Mouse (Mus musculus) CH12.LX (cell line): ENCODE results near the gene Rnf141.

Experiments
- CTCF ChIP-seq, 2 experiments: IDR thresholded peaks in 1 of 2; conservative IDR thresholded peaks in 1 of 2; 2 replicates each; pipeline ENCODE4 v1.5.1; 2011 to 2012; ENCODE audit warnings: low read depth in 2 of 2, low read length in 2 of 2, improper control_type of control experiment in 1 of 2, inconsistent platforms in 1 of 2, mild to moderate bottlenecking in 1 of 2, moderate library complexity in 1 of 2
- EP300 ChIP-seq: IDR thresholded peaks from 2 replicates; pipeline ENCODE4 v1.6.1; 2011; ENCODE audit warnings: low read length, improper control_type of control experiment
- JUN ChIP-seq: IDR thresholded peaks from 2 replicates; pipeline ENCODE4 v1.6.1; 2011; ENCODE audit warnings: low read depth, mild to moderate bottlenecking, low read length, improper control_type of control experiment, moderate library complexity; ENCODE audit not compliant: insufficient read depth
- JUND ChIP-seq: conservative IDR thresholded peaks from 2 replicates; pipeline ENCODE4 v1.6.1; 2011; ENCODE audit warnings: low read depth, low read length, improper control_type of control experiment
- POLR2A ChIP-seq: IDR thresholded peaks from 2 replicates; pipeline ENCODE4 v1.6.1; 2011; ENCODE audit warnings: low read depth, mild to moderate bottlenecking, improper control_type of control experiment, low read length
- USF1 ChIP-seq: IDR thresholded peaks from 2 replicates; pipeline ENCODE4 v1.6.1; 2014; ENCODE audit warnings: low read depth, mild to moderate bottlenecking, inconsistent platforms, low read length, improper control_type of control experiment
- USF2 ChIP-seq: conservative IDR thresholded peaks from 2 replicates; pipeline ENCODE4 v1.6.1; 2011; ENCODE audit warnings: low read depth, low read length, improper control_type of control experiment

DNA sequence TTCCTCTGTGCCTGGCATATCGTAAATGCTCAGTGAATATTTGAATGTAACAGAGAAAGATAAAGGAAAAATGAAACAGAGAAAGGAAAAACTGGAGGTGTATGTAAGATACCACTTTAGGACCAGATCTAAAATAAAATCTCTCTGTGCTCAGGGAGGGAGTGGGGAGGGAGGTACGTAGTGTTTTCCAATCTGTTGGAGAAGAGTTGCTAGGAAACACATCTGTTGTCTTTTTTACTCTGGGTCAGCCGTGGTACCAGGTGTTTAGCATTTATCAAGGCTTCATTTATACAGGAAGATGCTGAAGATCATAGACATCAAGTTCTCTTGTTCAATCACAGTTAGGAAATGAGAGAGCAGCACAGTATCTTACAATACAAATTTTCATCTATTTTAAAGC is 10.3 kb upstream of the Rnf141 start:
- TF ChIP-seq CTCF (conservative IDR thresholded peaks at IDR 0.05 in 1 of 2, IDR thresholded peaks at IDR 0.05 in 1 of 2; ENCODE audit: low read depth in 2 of 2, low read length in 2 of 2) (no peak), USF1 (no peak), JUND (no peak), POLR2A (no peak), USF2 (no peak), JUN (no peak), EP300 (no peak)
